Mouse (Mus musculus) adrenal gland, adult (tissue): ENCODE measurements at regions not wholly inside any gene's neighbourhood (a gene's known extent, or its start where the extent isn't known, plus 50 kb on each side); places are given as distances from the start of the nearest gene placed in this dataset.

ENCODE experiments used
- DNase-seq, 2 experiments: peaks; one replicate each; pipeline ENCODE4 v3.0.0; 2022 to 2023; ENCODE audit warnings: low spot score in 1 of 2; ENCODE audit not compliant: inconsistent age in 2 of 2

- no peak for DNase-seq
Measured at GRCm38 (mm10) chr15:36427334-36427733, 580.2 kb downstream of the Zfp706 start.

DNA sequence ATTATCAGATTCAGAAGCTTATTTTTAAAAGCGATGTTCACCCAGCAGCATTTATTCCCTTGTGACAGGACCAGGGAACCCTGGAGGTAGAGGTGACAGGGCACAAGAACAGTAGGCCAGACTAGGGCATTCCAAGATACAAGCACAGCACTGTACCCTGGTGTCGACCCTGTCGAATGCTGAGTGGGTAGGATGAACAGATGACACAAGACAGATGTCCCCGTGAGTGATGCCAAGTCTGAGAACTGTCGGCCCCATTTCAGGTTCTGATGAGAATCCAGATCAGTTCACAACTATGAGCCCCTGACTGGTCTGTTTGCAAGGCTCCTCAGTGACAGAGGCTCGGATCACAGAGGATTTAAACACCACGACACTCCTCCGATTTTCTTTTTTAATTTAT, 581.7 kb downstream of the Zfp706 start:
- no peak for DNase-seq

DNA sequence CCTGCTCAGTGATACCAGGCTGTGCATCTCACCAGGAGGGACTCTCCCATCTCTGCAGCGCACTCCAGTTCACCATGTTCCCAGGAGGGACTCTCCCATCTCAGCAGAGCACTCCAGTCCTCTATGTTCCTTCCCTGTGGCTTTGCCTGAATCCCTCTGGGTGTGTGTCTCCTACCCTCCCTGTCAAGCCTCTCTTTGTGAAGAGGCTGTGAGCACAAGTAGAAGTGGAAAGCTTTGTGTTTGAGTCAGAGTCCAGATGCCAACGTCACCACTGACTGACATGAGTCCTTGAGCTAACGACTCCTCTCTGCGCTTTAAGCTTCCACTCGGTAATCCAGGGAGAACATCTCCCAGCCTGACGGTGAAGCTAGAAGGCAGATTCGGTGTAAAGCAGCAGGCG, 583.5 kb downstream of the Zfp706 start:
- peak in 1 of 2 experiments; percentile 68 for DNase-seq

- no peak for DNase-seq
Measured at GRCm38 (mm10) chr15:36422781-36423180, 584.8 kb downstream of the Zfp706 start.

GRCm38 (mm10) chr15:36419943-36420480, 587.6 kb downstream of the Zfp706 start:
- DNase-seq, result no peak

DNA sequence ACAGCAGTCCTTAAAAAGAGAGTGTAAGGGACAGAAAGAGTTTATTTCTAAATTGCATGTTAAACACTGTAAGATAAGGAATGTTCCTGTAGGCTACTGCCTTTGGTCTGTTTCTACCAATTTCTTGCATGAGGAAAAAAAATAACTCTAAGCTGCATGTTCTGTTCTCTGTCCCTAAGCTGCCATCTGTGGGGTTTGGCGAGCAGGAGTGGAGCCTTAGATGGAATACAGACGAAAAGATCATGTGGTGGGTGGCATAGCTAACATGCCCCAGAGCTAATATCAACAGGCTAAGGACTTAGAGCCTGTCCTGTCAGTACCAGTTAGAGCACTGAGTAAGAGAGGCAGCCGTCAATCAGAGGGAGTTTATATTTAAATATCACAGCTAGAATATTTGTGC, 590.1 kb downstream of the Zfp706 start:
- DNase-seq, result no peak

GRCm38 (mm10) chr15:36415552-36416249, 591.9 kb downstream of the Zfp706 start:
- DNase-seq, result no peak

- DNase-seq, result peak in 1 of 2 experiments; percentile 53
Measured at GRCm38 (mm10) chr15:36412016-36412415, 595.6 kb downstream of the Zfp706 start.

- no peak for DNase-seq
Measured at GRCm38 (mm10) chr15:36405446-36405845, 602.1 kb downstream of the Zfp706 start.

GRCm38 (mm10) chr15:36403336-36404119, 604.0 kb downstream of the Zfp706 start:
- DNase-seq, result peak; percentile 15 to 72

DNA sequence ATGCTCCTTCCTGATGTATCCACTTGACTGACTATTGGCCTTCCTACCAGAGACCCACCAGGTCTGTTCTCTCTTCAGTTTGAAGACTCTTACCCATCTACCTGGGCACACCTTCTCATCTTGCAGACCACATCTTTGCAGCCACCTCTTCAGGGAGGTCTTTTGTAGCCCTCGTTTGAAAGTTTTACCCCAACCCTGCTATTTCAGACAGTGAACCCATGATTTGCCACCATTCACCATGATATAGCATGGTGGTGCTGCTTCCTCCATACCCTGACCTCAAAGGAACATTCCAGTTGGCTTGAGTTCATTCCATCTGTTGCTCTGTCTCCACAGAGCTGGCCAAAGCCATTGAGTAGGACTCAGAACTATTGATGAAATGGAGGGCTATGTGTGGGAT, 605.5 kb downstream of the Zfp706 start:
- DNase-seq, result no peak

GRCm38 (mm10) chr15:36400311-36400840, 607.2 kb downstream of the Zfp706 start:
- DNase-seq, result no peak

DNA sequence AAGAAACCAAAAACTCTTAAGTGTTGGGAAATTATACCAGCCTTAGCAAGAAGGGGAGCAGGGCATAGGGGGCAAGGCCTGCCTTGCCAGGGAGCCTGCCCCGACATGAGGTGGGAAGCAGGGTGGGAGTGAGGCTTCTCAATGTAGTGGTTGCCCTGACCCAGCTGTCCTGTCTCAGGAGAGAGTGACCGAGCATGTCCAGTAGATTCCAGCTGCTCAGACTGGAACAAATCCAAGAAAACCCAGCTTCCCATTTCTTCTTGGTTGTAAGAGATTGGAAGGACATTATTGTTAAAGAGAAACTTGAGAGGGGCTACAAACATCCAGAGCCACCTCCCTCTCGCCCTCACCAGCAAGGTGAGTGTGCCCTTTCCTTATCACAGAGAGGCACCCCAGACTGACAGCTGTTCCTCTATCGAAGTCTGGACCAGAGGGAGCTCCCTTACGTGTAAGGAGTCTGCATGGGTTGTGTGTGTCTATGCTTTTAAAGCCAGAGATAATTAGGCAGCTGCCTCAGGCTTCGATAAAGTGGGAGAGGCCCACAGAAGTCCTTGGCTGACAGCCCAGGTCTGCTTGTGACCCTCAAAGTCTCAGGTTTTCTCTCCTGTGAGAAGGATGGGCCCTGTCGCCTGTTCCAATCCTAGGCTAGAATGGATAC, 608.1 kb downstream of the Zfp706 start:
- peak in 1 of 2 experiments; percentile 53 for DNase-seq

GRCm38 (mm10) chr15:36398099-36398982, 609.2 kb downstream of the Zfp706 start:
- DNase-seq, result no peak

GRCm38 (mm10) chr15:36396791-36397190, 610.8 kb downstream of the Zfp706 start:
- DNase-seq, result no peak

DNA sequence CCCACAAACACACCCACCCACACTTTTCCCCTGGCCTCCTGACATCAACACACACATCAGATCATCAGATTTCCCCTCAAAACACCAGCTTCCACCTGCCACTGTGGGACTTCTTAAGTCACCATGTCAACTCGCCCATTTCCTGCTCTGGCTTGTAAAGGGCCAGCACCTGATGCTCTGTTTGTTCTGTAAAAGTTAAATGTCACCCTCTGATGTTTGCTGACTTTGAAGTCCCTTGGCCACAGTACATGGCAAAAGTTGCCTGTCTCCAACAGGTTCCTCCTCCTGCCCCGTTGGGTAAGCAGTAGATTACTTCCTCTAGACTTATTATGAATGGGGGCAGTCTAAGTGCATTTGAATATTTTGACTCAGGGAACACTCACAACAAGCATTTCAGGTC, 611.3 kb downstream of the Zfp706 start:
- peak in 1 of 2 experiments; percentile 35 for DNase-seq

DNA sequence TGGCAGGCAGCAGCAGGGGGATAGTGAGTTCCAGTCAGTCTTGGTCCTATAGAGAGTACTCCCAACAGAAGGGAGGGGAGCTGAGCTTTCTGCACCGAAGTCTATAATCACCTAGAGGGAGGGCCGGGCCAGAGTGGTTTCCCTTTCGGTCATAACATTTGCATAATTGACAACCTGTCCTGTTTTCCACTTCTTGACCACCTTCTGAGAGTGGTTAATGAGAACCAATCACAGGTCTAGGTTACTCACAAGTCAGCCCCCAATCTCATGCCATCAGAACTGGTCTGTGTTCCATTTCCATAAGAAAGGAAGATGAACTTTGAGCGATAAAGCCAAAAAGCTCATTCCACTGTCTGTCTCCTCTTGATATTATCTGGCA, 611.9 kb downstream of the Zfp706 start:
- DNase-seq, result no peak

DNA sequence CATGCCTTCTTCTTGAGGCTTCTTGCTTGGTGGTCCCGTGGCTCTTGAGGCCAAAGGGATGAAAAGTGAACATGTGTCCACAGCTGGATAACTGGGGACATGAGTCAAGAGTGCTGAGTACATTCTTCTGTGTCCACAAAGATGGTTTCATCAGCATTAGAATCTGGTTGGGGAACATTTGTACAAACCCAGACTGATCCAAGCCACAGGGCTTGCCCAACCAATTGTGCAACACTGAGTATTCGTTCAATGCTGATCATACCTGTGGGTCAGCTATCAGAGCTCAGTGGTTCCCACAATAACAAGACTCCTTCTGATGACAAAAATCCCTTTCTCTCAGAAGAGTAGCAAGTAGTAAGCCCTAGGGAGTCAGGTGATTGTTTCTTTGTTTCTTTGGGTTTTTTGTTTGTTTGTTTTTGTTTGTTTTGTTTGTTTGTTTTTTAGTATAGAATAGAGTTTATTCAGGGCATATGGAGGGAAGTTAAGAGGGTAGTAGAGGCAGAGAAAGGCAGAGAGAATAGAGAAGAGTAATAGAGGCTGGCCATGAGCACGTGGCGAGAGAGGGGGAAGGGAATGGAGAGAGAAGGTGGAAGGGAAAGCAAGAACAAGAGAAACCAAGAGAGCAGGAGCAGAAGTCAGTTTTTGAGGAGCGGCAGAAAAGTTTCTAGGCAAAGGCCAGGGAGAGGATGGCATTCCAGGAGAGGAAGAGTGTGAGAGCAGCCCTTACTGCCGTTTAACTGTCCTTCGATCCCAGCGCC, 612.5 kb downstream of the Zfp706 start:
- no peak for DNase-seq

- DNase-seq, result no peak
Measured at GRCm38 (mm10) chr15:36389775-36390174, 617.8 kb downstream of the Zfp706 start.

DNA sequence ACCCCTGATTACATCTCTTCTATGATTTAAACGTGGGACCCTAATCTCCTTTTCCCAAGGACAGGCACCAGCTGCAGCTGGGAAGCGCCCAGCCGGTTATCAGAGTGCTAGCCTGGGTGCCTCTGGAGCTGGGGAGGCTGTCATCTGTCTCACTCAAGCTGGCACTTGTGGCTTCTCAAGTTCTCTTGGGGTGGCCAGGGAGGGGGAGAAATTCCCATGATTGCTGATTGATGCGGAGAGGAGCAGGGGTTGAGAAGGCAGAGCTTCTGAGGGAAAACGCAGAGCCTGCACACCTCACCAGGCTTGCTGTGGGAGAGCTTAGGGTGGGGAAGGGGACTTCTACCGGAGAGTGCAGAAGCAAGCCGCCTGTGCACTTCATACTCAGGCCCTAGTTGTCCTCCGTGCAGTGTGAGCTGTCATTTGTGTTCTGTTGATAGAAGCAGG, 626.3 kb downstream of the Zfp706 start:
- no peak for DNase-seq
